Mouse (Mus musculus): ENCODE results near the gene Nxf1.
A peak's percentile ranks its signal among the peaks of the same experiment; 100 is the strongest.
"Not testable (repeated sequence)": the region's sequence is repeated elsewhere in the genome, so short reads cannot be mapped to it uniquely, and the experiment has no call there.

Nxf1 gene

DNA sequence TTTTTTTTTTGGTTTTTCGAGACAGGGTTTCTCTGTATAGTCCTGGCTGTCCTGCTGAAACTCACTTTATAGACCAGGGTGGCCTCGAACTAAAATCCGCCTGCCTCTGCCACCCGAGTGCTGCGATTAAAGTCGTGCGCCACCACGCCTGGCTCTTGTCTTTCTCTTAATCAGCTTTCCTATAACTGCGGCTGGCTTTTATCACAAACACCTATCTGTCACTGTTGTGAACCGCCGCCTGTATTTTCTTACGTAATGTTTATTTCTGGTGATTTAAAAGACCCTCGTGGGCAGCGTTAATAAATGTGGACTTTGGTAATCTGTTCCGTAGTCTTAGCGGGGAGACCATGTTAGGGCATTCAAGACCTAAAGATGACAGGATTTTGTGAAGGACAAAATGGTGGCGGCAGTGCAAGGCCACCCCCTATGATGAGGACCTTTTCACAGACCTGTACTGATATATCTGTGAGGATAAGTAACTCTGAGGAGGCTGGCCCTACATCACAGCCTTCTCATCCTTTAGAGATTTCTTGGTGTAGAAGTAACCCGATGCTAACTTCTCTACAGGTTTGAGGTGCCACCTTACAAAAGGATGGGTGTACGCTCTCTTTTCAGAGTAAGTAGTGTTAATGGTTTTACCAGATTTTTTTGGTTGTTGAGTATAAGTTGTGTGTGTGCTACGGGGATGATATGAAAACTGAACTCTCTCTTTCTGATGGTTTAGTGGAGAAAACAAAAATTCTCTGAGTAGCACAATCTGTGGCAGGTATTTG, 33.1 kb upstream of the Nxf1 start:
- no peak for DNase-seq (ENCODE audit: low spot score in 2 of 2)

DNA sequence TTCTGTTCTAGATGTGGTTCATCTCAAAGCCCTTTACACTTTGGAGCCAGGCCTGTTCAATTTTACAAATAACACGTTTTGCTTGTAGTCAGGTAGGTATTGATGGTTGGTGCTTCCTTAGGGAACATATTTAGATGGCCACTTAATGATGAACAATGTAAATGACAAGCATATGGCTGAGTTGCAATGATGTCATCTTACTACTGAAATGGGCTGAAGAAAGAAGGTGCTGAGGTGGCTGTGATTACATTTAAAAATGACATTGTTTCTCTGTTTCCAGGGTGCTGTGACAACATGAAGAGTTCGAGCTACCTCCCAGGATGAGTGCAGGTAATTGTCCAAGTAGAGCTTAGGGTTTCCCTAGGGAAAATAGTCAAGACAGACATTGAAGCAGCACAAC, 32.5 kb upstream of the Nxf1 start:
- no peak for DNase-seq (ENCODE audit: low spot score in 2 of 2)

DNA sequence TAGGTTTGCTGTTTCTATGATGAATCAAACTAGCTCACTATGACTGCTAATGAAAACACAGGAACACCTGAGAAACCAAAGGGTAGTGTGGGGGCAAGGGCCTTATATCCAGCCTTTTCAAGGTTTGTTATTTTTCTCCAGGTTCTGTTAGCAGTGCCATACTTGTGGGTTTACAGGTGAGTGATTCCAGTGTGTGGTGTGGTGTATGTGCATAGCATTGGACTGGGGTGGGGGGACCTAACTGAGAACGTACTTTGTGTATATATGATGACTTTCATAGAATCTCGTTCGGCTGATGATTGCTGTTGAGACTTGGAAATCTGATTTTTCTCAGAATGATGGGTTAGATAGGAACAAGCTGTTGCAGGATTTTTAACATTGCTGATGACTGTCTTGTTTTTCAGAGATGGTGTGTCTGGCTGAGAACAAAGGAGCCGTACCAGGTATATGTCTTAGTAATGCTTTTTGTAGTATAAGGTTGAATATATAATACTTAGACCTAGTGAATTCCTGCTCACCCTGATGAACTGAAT, 31.7 kb upstream of the Nxf1 start:
- no peak for DNase-seq (ENCODE audit: low spot score in 2 of 2)

DNA sequence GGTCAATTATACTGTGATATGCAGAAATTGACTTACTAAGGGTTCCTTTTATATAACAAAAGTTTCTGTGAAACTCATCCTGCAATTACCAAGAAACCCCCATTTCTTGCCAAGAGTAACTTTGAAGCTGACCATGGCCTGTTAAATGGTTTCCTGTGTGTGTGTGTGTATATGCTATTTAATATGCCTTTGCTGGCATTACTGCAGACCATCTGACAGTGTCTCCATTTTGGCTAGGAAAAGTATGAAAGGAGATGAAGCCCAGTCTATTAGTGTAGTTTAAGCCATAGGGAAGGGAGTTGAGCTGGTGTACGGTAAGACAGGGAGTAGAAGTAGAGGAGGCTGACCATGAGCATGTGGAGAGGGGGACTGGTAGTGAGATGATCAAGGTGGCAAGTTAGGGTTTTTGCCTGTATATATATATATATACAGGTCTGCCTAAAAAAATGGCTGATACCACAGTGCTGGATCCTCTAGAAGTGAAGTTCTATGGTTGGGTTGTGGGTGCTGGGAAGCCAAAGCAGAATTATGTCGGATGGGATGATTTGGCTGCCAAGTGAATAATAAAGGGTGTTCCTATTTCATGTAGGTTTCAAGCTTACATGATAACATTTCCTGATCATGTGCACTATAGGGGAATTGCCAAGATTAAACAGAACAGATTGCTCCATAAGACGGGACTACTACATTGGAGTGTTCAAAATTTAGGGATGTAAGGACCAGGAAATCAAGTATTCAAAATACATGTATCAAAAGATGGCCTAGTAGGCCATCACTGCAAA, 30.1 kb upstream of the Nxf1 start:
- DNase-seq (ENCODE audit: low spot score in 2 of 2), result no peak

DNA sequence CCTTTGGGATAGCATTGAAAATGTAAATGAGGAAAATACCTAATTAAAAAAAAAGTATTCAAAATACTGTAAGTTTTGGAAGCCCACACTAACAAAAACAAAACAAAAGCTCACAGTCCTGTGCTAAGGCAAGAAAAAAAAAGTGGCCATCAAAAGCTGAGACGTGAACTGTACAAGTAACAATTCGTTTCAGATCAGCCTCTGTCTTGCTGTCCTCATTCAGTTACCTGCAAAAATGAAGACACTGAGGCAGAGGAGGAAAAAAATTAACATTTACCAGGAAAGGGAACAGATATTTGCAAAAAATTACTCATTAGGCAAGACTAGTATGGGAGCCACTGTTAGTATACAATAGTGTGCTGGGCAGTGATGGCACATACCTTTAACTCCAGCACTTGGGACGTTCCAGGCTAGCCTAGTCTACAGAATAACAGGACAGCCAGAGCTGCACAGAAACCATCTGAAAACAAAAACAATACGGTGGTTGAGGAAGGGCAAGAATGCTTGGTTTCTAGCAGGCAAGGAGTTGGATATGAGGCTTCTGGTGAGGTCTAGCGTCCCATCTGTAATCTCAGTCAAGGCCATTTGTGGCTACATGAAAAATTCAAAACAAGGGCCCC, 29.3 kb upstream of the Nxf1 start:
- DNase-seq (ENCODE audit: low spot score in 2 of 2), result no peak

DNA sequence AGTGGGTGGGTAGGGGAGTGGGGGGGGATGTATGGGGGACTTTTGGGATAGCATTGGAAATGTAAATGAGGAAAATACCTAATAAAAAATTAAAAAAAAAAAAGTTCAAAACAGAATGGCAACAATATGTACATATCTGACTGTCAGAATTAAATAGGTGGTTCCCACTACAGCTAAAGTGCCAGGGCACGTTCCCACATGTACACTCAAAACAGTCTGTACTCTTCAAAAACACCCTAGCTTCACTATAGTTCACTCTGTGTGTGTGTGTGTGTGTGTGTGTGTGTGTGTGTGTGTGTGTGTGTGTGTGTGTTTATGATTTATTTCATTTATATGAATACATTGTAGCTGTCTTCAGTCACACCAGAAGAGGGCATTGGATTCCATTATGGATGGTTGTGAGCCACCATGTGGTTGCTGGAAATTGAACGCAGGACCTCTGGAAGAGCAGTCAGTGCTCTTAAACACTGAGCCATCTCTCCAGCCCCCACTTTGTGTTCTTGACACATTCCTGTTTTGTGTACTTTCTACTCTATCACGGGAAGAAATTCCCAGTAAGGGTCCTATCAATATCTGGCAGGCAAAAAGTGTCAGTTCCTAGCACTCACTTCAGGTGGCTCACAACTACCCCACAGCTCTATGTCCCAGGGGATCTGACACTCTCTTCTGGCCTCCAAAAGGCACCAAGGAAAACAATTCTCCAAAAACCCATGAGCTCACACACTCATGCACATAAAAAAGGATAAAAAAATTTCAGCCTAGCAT, 28.4 kb upstream of the Nxf1 start:
- DNase-seq (ENCODE audit: low spot score in 2 of 2), result not testable (repeated sequence)

DNA sequence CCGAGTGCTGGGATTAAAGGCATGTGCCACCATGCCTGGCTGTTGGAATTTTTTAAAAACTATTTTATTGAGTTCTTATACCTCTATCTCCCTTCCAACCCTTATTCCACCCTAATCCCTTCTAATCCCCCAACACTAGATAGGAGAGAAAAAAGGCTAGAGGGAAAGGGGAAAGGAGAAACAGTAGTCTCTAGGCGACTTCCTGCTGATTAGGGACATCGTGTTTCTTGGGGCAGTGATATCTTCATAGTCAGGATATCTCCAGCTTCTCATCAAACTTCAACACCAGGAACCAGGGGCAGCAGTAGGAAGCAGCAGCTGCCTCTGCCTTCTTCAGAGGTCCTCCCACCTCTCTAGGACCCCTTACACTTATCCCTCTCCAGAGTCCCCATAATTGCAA, 22.5 kb upstream of the Nxf1 start:
- no peak for DNase-seq (ENCODE audit: low spot score in 2 of 2)

DNA sequence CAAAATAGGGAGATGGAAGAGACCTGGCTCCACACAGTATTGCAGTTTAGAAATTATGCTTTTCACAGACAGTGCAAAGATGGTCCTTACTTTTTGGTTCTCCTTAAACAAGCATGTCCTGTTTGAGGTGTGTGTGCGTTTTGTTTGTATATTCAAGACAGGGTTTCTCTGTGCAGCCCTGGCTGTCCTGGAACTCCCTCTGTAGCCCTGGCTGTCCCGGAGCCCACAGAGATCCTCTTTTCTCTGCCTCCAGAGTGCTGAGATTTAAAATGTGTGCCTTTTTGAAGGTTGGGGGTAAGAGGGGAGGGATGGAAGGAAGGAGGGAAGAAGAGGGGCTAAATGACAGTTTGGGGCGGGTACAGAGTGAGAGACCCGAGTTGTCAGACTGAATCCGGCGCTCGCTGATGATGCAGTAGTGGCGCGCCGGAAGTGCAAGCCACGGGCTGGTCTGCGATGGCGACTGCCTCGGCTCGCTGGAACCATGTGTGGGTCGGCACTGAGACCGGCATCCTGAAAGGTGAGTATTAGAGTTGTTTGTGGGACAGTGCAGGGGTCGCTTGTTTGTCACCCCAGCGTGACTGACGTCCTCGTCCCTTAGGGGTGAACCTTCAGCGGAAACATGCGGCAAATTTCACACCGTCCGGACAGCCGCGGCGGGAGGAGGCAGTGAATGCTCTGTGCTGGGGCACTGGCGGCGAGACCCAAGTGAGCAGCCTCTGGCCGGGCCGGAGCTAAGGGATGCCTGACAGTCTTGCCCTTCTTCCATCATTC, 21.3 kb upstream of the Nxf1 start, which contains the start of gene Wdr74:
Wdr74 (plus strand) TSS at position 439 of the 771 bp plus-strand sequence.
- peak; percentile 87 to 88 for DNase-seq (ENCODE audit: low spot score in 2 of 2)

DNA sequence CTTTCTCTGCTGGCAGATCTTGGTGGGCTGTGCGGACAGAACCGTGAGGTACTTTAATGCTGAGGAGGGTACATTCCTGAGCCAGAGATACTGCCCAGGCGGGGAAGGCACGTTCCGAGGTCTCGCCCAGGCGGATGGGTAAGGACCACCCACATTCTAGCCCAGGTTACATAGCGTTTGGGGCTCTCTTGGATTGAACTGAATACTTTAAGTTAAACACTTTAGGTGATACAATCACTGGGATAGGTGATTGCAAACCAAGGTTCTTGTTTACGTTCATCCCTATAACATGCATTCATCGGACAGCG, 20.8 kb upstream of the Nxf1 start:
- DNase-seq (ENCODE audit: low spot score in 2 of 2), result no peak

DNA sequence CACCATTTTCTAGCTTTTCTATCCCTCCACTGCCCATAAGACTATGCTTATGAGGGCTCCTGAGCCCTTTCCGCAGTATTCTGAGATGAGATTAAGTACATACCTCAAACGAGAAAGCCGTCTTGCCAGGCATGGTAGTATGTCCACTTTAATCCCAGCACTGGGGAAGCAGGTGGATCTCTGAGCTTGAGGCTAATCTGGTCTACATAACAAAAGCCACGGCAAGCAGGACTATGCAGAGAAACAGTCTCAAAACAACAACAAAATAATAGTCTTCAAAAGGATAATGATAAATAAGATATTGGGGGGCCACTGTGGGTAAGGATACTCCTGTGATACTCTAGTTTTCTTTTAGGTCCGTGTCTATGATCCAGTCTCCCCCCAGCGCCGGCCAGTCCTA, 18.0 kb upstream of the Nxf1 start:
- DNase-seq (ENCODE audit: low spot score in 2 of 2), result no peak

DNA sequence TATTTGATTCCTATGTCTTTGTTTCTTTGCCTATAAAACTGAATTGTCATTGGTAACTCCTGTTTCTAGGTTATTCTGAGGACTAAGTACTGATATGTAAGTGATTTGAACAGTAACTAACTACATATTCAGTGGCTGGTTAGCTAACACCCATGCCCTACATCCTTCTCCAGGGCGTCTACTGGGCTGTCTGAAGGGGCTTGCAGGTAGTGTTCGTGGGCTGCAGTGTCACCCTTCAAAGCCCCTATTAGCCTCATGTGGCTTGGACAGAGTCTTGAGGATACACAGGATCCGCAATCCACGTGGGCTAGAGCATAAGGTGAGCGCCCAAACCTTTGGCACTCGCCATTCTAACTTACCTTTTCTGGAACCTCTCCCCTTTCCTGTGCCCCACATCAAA, 17.2 kb upstream of the Nxf1 start:
- DNase-seq (ENCODE audit: low spot score in 2 of 2), result no peak

DNA sequence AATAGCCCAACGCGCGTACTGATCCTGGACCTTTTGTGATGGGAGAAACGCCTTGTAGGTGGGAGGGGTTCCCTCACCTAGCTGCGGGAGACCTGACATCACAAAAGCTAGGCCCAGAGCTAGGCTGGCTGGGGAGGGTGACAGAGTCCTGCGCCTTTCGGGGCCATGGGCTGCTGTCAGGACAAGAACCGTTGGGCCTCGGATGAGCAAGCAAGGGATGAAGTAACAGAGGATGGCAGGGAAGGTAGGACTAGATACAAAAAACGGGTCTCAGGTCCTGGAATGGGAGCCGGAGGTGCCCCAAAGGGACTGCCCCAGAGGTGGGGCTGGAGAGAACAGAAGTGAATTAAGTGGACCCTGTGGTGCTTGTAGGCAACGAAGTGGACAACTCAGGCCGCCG, 16.3 kb upstream of the Nxf1 start, which contains the start of gene 1700092M07Rik:
1700092M07Rik (plus strand) TSS at position 116 of the 400 bp plus-strand sequence.
- DNase-seq (ENCODE audit: low spot score in 2 of 2), result no peak

DNA sequence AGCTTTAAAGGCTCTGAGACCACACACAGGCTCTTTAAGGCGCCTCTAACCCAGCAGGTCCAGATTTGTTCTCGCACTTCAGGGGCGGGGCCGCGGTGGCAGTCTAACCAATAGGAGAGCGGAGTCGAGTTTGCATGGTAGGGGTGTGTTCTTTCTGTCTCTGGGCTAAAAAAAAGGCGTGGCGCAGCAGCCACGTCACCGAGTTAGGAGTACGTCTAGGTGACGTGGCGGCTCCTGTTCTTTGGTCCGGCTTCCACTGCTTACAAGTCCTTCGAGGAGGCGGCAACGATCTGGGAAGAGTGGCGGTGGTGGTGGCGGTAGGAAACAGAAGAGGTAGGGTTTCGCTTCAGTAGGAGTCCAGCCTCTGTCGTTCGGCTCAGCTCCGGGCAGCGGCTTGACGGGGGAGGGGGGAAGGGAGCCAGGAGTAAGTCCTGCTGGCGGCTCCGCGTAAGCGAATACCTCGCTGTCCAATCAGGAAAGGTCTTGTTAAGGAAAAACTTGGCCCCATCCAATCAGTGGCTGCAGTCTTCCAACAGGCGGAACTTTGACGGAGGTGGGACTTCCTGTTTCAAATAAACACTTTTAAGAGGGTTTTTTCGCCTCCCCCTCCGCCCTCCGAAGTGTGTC, 15.5 kb upstream of the Nxf1 start, which contains the start of gene Stx5a:
Stx5a (plus strand) TSS at position 171 of the 627 bp plus-strand sequence.
- peak; percentile 95 to 98 for DNase-seq (ENCODE audit: low spot score in 2 of 2)

DNA sequence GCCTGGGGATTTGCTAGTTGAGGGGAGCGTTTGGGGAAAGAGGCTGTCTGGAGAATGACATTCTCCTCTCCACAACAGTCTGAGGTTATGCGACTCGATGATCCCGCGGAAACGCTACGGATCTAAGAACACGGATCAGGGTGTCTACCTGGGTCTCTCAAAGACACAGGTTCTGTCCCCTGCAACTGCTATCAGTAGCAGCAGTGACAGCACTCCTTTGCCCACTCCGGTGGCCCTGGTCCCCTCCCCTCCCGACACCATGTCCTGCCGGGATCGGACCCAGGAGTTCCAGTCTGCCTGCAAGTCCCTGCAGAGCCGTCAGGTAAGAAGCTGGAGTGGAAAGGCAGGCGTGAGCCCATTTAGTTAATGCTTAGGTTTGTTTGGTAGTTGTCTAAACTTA, 14.7 kb upstream of the Nxf1 start:
- no peak for DNase-seq (ENCODE audit: low spot score in 2 of 2)

DNA sequence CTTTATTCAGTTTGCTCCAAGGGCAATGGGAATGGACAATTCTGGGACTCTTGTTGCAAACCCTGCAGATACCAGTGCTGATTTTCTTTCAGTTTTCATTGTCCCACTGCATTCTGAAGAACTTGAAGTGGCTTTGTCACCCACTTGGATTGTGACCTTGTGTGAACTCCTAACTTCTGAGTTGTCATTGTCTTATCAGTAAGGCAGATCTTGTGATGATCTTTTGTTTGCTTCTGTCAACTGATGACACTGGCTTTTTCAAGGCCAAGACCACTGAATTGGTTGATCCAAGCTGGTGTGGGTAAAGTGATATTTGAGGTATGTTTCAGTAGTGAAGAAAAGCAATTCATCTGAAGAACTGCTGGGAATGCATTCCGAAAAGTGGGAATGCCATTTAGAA, 11.5 kb upstream of the Nxf1 start:
- no peak for DNase-seq (ENCODE audit: low spot score in 2 of 2)

DNA sequence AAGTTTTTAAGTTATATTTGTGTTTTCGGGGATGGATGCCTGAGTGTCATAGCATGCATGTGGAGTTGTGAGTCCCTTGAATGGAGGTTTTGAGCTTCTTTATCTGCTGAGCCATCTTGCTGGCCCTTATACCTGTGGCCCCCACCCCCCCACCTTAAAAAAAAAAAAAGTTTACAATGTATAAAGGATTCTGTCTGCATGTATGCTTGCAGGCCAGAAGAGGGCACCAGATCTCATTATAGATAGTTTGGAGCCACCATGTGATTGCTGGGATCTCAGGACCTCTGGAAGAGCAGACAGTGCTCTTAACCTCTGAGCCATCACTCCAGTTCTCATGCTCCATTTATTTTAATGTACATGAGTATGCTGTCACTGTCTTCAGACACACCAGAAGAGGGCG, 9.5 kb upstream of the Nxf1 start:
- DNase-seq (ENCODE audit: low spot score in 2 of 2), result no peak

DNA sequence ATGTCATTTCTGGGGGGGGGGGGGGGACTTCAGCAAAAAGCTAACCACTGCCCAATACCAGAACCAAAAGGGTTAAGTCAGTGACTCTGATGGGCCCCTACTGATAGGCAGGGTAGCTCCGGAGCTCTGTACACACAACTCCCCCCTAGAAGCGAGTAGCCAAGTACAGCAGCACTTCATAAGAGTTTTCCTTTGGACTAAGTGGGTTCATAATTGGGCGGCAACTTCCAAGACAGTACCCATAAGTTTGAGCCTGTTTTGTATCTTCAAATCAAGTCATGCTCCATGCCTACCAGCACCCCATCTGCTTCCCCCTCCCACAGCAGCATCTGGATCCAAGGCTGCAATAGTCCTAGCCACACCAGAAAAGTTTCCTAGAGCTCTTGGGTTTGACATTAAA, 1.2 kb upstream of the Nxf1 start:
- no peak for DNase-seq (ENCODE audit: low spot score in 2 of 2)

DNA sequence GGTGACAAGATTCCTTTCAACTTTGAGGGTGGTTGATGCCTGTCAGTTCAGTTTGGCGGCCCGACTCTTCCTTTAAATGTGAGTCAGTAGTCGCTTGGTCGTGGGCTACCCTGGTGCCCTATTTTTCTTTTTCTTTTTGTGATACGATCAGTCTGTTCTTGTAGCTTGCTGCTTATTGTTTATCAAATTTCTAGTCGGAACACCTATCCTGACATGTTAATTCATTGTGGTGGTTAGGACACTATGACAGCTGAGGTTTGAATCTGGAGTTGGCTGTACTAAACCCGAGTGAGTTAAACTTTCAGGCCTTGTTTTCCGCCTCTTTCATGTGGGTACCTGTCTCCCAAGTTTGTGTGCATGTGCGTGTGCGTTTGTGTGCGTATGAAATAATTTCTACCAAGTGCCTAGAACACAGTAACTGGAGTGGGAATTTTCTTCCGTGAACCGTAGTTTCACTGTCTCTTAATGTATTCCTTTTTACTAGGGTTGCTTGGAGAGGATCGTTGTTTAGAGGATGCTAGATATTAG, 662 bp downstream of the Nxf1 start:
- no peak for DNase-seq (ENCODE audit: low spot score in 2 of 2)

DNA sequence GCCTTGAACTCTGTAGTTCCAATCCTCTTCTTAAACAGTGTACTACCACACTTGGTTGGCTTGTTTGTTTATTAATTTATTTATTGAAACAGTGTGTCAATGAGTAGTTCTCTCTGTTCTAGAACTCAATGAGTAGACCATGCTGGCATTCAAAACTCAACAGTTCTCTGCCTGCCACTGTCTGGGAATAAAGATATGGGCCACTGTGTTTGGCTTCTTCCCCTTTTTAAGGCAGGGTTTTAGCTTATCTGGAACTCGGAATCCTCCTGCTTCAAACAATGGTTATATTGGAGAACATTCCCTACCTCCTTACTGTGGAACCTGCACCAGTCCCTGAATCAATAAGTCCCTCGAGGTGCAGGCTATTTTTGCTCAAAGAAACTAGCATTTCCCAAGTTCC, 2.0 kb downstream of the Nxf1 start:
- no peak for DNase-seq (ENCODE audit: low spot score in 2 of 2)

DNA sequence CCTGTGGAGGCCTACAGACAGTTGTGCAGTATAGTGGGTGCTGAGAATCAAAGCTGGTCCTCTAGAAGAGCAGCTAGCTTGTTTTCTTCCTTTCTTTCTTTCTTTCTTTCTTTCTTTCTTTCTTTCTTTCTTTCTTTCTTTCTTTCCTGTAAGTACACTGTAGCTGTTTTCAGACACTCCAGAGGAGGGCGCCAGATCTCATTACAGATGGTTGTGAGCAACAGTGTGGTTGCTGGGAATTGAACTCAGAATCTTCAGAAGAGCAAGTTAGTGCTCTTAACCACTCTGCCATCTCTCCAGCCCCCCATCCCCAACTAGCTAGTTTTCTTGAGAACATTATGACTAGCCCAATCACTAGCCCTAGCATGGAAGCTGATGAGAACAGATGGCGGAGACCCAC, 3.9 kb downstream of the Nxf1 start:
- DNase-seq (ENCODE audit: low spot score in 2 of 2), result no peak

Measured in spleen, postnatal 36 days (tissue).